Mouse (Mus musculus): ENCODE measurements around the gene Catsper2.
A peak's percentile ranks its signal among the peaks of the same experiment; 100 is the strongest.

Gene Catsper2

GRCm38 (mm10) chr2:121413387-121414042, at the start of gene Catsper2, which contains the start of gene Pdia3:
TSS of gene Catsper2 (minus strand) at chr2:121413792.
TSS of gene Pdia3 (plus strand) at chr2:121413775.
- peak; percentile 92 to 96 for DNase-seq

GRCm38 (mm10) chr2:121460071-121460470, 46.5 kb upstream of the Catsper2 start:
- DNase-seq = no peak

- DNase-seq = peak; percentile 75 to 77
These were observed 43.4 kb upstream of the Catsper2 start, which contains the start of gene Serinc4 for GRCm38 (mm10) chr2:121456692-121457642. TSS of gene Serinc4 (minus strand) at chr2:121456781.

GRCm38 (mm10) chr2:121455534-121455933, 41.9 kb upstream of the Catsper2 start:
- DNase-seq = no peak

GRCm38 (mm10) chr2:121453917-121454316, 40.3 kb upstream of the Catsper2 start:
- DNase-seq = no peak

GRCm38 (mm10) chr2:121452990-121453389, 39.4 kb upstream of the Catsper2 start, which contains the start of gene Hypk:
TSS of gene Hypk (plus strand) at chr2:121453290.
- no peak for DNase-seq

- no peak for DNase-seq
These were observed 38.8 kb upstream of the Catsper2 start for GRCm38 (mm10) chr2:121452361-121452760.

GRCm38 (mm10) chr2:121450093-121450492, 36.5 kb upstream of the Catsper2 start:
- DNase-seq = no peak

GRCm38 (mm10) chr2:121449545-121450011, 36.0 kb upstream of the Catsper2 start:
- DNase-seq = no peak

- DNase-seq = peak; percentile 95 to 99
These were observed 35.3 kb upstream of the Catsper2 start, which contains the start of gene Serf2 for GRCm38 (mm10) chr2:121448739-121449535. TSS of gene Serf2 (plus strand) at chr2:121449195.

- peak in 1 of 2 experiments; percentile 16 for DNase-seq
These were observed 34.5 kb upstream of the Catsper2 start for GRCm38 (mm10) chr2:121448136-121448535.

- DNase-seq = no peak
These were observed 33.4 kb upstream of the Catsper2 start for GRCm38 (mm10) chr2:121447006-121447405.

- no peak for DNase-seq
These were observed 32.9 kb upstream of the Catsper2 start for GRCm38 (mm10) chr2:121446506-121446905.

- DNase-seq = no peak
These were observed 31.5 kb upstream of the Catsper2 start for GRCm38 (mm10) chr2:121445117-121445516.

- DNase-seq = no peak
These were observed 30.6 kb upstream of the Catsper2 start, which contains the start of gene Ell3 for GRCm38 (mm10) chr2:121444178-121444577. TSS of gene Ell3 (minus strand) at chr2:121444278.

GRCm38 (mm10) chr2:121443068-121443349, 29.4 kb upstream of the Catsper2 start:
- DNase-seq = no peak

GRCm38 (mm10) chr2:121442259-121443067, 28.9 kb upstream of the Catsper2 start:
- DNase-seq = peak; percentile 53 to 60

- no peak for DNase-seq
These were observed 28.2 kb upstream of the Catsper2 start for GRCm38 (mm10) chr2:121441800-121442199.

GRCm38 (mm10) chr2:121440834-121441605, 27.4 kb upstream of the Catsper2 start:
- no peak for DNase-seq

- DNase-seq = no peak
These were observed 26.2 kb upstream of the Catsper2 start for GRCm38 (mm10) chr2:121439746-121440145.

GRCm38 (mm10) chr2:121434854-121435253, 21.3 kb upstream of the Catsper2 start:
- DNase-seq = no peak

Measured in cerebellum, postnatal 36 days (tissue).